Mouse (Mus musculus) hindbrain, embryonic 16.5 days (tissue): Measurements from ENCODE around the gene Ikzf1. TPM values are rescaled to one million over a fixed set of nuclear protein-coding genes. Genes with fewer than 3 reads are reported as not detected.

Experiments used
- ATAC-seq: fragments of 200-750 bp; cut with Nextera tagmentation; 2 replicates; pipeline ENCODE4 v1.8.0; 2017; ENCODE audit warnings: moderate TSS enrichment, moderate library complexity
- H3K27ac ChIP-seq: fragments of 300-500 bp; sonication (generic); 2 replicates; pipeline ENCODE4 v1.5.1; 2014; ENCODE audit warnings: low read depth, mild to moderate bottlenecking, control low read depth, low read length, moderate library complexity
- H3K27me3 ChIP-seq: fragments of 300-500 bp; sonication (generic); replicated peaks from 2 replicates; pipeline ENCODE4 v1.6.1; 2014; ENCODE audit warnings: low read length; ENCODE audit not compliant: control insufficient read depth, insufficient read depth
- H3K36me3 ChIP-seq: fragments of 300-500 bp; sonication (generic); 2 replicates; pipeline ENCODE4 v1.6.1; 2014; ENCODE audit warnings: mild to moderate bottlenecking, low read length, moderate library complexity, mixed read lengths; ENCODE audit not compliant: control insufficient read depth, insufficient read depth
- H3K4me1 ChIP-seq: fragments of 300-500 bp; sonication (generic); 2 replicates; pipeline ENCODE4 v1.6.1; 2014; ENCODE audit warnings: low read depth, low read length; ENCODE audit not compliant: control insufficient read depth, insufficient read depth
- H3K4me2 ChIP-seq: fragments of 300-500 bp; sonication (generic); 2 replicates; pipeline ENCODE4 v1.6.1; 2014; ENCODE audit warnings: mild to moderate bottlenecking, low read length, control low read depth, moderate library complexity
- H3K4me3 ChIP-seq: fragments of 300-500 bp; sonication (generic); 2 replicates; pipeline ENCODE4 v1.5.1; 2014; ENCODE audit warnings: mild to moderate bottlenecking, low read length, control low read depth, moderate library complexity
- H3K9ac ChIP-seq: fragments of 300-500 bp; sonication (generic); 2 replicates; pipeline ENCODE4 v1.6.1; 2014; ENCODE audit warnings: low read depth, mild to moderate bottlenecking, control low read depth, low read length, moderate library complexity
- H3K9me3 ChIP-seq: fragments of 300-500 bp; sonication (generic); 2 replicates; pipeline ENCODE4 v1.6.1; 2014; ENCODE audit warnings: mild to moderate bottlenecking, low read length, moderate library complexity; ENCODE audit not compliant: control insufficient read depth
- WGBS: fragments of 180-500 bp; shearing (Covaris S2); extraction: QIAGEN DNeasy Blood & Tissue Kit; methylation state at CpG from one replicate; pipeline ENCODE4 v1.1.7; 2014; 5-methylcytosine and 5-hydroxymethylcytosine counted together
- polyA plus RNA-seq: library from polyadenylated mRNA; unstranded; fragments of >200 nt; fragmentation: Nextera tagmentation; extraction: Ambion mirVana; gene quantifications from 2 replicates; pipeline ENCODE4 v1.2.1, GENCODE M21; 2015

Ikzf1 gene
- polyA plus RNA-seq, 1 experiment from 2014 or later: 1.3 TPM

DNA sequence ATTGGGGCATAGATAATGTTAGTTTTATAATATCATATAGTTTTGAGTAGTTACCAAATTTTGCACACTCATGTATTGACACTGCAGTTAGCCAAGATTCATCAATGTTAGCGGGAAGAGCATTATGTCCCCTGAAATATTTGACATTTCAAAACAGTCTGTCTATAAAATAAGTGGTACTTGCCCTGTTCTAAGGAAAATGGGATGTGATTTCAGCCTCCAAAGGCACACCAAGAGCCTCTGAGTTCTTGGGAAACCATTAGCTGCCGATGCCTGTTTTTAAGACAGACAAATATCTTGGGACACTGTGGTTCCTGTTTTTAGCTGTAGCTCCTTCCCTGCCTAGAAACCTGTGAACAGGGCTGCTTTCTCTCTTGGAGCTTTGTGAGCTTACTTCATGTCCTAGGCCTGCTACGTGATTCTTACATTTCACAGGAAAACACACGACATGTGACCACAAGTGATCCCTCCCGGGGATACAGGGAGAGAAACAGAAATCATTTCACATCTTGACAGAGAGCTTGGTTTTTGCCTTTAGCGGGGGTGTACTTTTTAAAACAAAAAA is 4.0 kb downstream of the Ikzf1 start:
- 85% methylated on average over 6 of the region's 6 CpGs for WGBS
- H3K36me3 ChIP-seq: no peaks in the 10 kb centered on the region
- no peak overlapping the region for H3K9ac ChIP-seq
- H3K4me1 ChIP-seq: peaks cover 11% of the 10 kb centered on the region
- H3K27ac ChIP-seq: no peak overlapping the region
- H3K4me3 ChIP-seq: no peak overlapping the region
- H3K4me2 ChIP-seq: no peak overlapping the region
- no peaks in the 10 kb centered on the region for H3K9me3 ChIP-seq
- H3K27me3 ChIP-seq: peaks cover 25% of the 10 kb centered on the region
- ATAC-seq: no peak

DNA sequence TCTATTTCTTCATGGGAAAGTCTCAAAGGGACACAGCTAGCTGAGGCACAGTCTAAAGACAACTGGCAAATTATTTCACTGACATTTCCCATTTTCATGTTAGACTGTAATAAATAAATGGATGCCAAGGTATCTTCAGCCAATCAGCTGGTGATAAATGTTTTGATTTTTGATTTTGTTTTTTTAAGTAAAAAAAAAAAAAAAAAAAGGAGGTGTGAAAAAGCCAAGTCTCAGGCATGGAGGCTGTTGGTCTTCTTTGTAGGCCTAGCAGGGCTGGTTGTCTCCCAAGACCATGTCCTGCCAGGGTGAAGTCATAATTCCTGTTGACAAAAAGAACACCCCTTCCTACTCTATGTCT is 4.9 kb downstream of the Ikzf1 start:
- H3K4me1 ChIP-seq: peaks cover 11% of the 10 kb centered on the region
- H3K36me3 ChIP-seq: no peaks in the 10 kb centered on the region
- no peak overlapping the region for H3K4me3 ChIP-seq
- ATAC-seq: no peak
- no peaks in the 10 kb centered on the region for H3K9me3 ChIP-seq
- H3K4me2 ChIP-seq: no peak overlapping the region
- no peak overlapping the region for H3K9ac ChIP-seq
- peaks cover 17% of the 10 kb centered on the region for H3K27me3 ChIP-seq
- H3K27ac ChIP-seq: no peak overlapping the region

DNA sequence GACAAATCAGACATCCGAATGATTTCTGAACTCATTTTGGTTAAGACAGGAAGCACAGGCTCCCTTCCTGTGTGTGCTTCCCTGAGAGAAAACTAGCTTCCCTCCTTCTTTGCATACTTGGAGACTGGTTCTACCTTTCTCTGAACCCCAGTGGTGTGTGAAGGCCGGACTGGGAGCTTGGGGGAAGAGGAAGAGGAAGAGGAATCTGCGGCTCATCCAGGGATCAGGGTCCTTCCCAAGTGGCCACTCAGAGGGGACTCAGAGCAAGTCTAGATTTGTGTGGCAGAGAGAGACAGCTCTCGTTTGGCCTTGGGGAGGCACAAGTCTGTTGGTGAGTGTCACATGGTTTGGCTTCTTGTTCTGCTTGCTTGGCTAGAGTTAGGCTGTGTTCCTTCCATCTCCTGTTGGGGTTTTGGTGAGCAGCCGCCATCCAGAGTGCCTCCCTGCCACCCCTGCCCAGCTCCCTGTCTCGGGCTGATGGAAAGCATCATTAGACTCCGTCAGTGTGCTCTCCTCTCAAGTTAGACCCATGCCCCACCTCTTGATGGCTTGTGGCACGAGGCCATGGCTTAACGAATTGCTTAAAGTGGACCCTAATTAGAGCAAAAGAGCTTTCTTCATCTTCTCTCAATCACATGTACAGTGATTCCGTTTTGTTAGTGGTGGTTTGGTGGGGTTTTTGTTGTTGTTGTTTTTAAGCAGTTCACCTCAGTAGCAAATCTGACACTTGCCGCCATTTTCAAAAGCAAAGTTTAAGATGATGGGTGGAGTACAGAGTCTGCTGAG is 5.4 kb downstream of the Ikzf1 start:
- ATAC-seq: no peak
- no peaks in the 10 kb centered on the region for H3K36me3 ChIP-seq
- H3K4me1 ChIP-seq: peaks cover 11% of the 10 kb centered on the region
- H3K9ac ChIP-seq: no peak overlapping the region
- no peaks in the 10 kb centered on the region for H3K9me3 ChIP-seq
- H3K27ac ChIP-seq: no peak overlapping the region
- no peak overlapping the region for H3K4me3 ChIP-seq
- WGBS: 84% methylated on average over 11 of the region's 11 CpGs
- peaks cover 14% of the 10 kb centered on the region for H3K27me3 ChIP-seq
- H3K4me2 ChIP-seq: no peak overlapping the region

DNA sequence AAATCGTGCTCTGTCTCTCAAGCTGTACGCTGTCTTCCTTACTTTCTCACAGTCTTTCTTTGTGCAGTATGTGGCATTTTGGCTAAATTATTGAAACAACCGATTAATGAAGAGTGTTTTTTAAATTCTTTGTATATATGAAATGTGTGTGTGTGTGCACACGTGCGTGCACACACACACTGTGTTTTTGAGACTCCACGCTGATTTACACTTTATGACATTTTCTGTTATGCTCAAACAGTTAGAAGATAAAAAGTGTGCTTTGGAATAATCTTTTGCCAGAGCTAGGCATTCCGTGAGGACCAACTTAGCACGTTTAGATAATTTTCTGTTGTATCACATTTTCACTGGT is 6.0 kb downstream of the Ikzf1 start:
- no peak overlapping the region for H3K4me3 ChIP-seq
- 95% methylated on average over 8 of the region's 8 CpGs for WGBS
- H3K36me3 ChIP-seq: no peaks in the 10 kb centered on the region
- ATAC-seq: no peak
- H3K9ac ChIP-seq: no peak overlapping the region
- H3K27me3 ChIP-seq: peaks cover 12% of the 10 kb centered on the region
- no peak overlapping the region for H3K27ac ChIP-seq
- no peaks in the 10 kb centered on the region for H3K9me3 ChIP-seq
- no peak overlapping the region for H3K4me2 ChIP-seq
- peaks cover 10% of the 10 kb centered on the region for H3K4me1 ChIP-seq

DNA sequence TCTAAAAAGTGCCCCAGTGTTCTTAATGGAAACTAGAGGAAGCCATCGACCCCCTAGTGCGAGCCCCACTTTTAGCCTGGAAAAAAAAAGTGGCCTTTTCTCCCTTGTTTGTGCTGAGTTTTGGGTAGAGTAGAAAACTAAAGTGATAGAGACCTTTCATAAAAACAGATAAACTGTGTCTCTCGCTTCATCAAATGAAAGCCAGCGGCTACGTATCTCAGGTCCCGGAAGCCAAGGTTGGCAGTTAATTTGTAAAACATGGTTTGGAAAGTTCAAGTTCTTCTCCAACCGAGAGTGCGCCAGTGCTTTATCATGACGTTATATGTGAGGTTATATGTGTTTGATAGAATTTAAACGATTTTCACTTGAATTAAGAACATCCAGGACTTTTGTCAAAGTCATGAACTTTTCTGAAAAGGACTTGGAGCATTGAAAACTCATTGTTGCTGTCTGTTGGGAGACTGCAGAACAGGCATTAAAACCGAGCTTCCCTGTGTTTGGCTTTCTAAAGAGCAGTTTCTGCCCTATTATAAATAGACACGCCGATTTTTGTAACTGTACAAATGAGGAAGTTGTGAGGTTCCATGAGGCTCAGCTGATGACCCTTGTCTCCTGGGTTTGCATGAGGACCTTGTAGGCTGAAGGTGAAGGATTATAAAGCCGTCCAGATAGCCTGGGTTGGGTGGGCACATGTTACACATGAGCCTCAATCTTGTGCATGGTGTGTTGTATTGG is 6.7 kb downstream of the Ikzf1 start:
- ATAC-seq: no peak
- Histone ChIP-seq H3K36me3 (no peaks in the 10 kb centered on the region), H3K9ac (no peak overlapping the region), H3K4me1 (peaks cover 4% of the 10 kb centered on the region), H3K4me2 (no peak overlapping the region), H3K4me3 (no peak overlapping the region), H3K27me3 (peaks cover 7% of the 10 kb centered on the region; the same call in 1 of the 2 replicates), H3K27ac (no peak overlapping the region), H3K9me3 (no peaks in the 10 kb centered on the region)
- 90% methylated on average over 14 of the region's 14 CpGs for WGBS

DNA sequence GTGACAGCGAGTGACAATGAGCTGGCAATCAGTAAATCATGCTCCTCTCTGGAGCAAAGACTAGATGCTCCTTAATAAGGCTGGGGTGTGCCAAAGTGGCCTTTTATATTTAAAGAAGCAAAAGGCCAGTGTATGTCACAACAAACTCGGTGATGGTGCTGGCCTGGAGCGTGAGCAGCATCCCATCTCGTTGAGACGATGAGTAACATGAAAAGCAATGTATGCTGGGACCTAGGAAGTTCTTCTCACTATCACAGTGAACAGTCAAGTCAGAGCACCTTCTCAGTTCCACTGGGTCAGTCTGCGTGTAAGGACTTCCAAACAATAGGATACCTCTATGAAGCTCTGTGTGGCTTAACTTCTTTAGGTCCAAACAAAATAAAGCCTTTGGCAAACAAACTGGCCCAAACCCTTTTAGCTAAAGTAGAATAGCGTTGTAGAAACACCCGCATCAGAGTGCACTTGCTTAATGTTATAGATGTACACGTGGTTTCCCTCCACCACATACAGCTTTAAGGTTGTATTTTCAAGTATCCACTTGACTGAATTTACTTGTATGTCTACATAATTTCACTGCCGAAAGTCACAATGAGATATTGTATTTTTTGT is 7.9 kb downstream of the Ikzf1 start:
- Histone ChIP-seq H3K27me3 (peaks cover 5% of the 10 kb centered on the region; the same call in 1 of the 2 replicates), H3K9me3 (no peaks in the 10 kb centered on the region), H3K27ac (no peak overlapping the region), H3K4me3 (no peak overlapping the region), H3K4me1 (no peaks in the 10 kb centered on the region), H3K36me3 (no peaks in the 10 kb centered on the region), H3K9ac (no peak overlapping the region), H3K4me2 (no peak overlapping the region)
- no peak for ATAC-seq
- 92% methylated on average over 10 of the region's 10 CpGs for WGBS

DNA sequence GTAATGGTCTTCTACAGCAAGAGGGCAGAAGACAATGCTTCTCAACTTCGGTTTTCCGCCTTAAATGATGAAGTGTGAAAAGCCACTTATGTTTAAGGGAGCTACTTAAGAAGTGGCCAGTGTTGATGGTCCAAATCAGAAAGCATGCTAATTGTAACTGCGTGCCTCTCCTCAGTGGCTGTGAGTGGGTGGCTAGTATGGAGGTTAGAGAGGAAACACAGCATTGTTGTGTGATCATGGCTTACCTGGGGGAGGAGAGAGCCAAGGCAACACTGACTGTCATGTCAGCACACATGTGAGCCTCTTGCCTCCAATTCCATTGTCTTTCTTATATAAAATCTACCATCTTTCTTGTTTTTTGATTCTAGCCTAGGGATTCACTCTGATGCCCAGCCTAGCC is 8.6 kb downstream of the Ikzf1 start:
- no peaks in the 10 kb centered on the region for H3K36me3 ChIP-seq
- no peak overlapping the region for H3K27ac ChIP-seq
- H3K4me2 ChIP-seq: no peak overlapping the region
- WGBS: 95% methylated on average over 3 of the region's 3 CpGs
- H3K4me3 ChIP-seq: no peak overlapping the region
- no peaks in the 10 kb centered on the region for H3K4me1 ChIP-seq
- H3K27me3 ChIP-seq: no peaks in the 10 kb centered on the region
- H3K9ac ChIP-seq: no peak overlapping the region
- no peaks in the 10 kb centered on the region for H3K9me3 ChIP-seq
- no peak for ATAC-seq

DNA sequence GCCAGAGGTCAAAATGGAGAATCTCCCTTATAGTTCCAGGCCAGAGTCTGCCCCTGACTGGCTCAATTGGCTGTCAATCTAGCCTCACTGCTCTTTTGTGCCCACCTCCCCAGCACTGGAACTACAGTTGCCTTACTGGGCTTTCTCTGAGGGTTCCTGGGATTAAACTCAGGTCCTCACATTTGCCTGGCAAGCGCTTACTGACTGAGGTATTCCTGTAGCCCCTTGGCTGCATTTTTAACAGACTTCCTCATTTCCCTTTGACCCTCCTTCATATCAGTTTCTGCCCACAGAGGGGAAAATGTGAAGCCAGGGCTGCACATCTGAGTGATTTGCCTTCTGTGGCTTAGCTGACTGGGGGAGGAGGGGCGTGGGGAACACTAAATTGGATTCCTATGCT is 9.3 kb downstream of the Ikzf1 start:
- Histone ChIP-seq H3K36me3 (no peaks in the 10 kb centered on the region), H3K27ac (no peak overlapping the region), H3K4me2 (no peak overlapping the region), H3K9ac (no peak overlapping the region), H3K4me3 (no peak overlapping the region), H3K4me1 (no peaks in the 10 kb centered on the region), H3K27me3 (no peaks in the 10 kb centered on the region), H3K9me3 (no peaks in the 10 kb centered on the region)
- WGBS: 85% methylated on average over 2 of the region's 2 CpGs
- no peak for ATAC-seq

DNA sequence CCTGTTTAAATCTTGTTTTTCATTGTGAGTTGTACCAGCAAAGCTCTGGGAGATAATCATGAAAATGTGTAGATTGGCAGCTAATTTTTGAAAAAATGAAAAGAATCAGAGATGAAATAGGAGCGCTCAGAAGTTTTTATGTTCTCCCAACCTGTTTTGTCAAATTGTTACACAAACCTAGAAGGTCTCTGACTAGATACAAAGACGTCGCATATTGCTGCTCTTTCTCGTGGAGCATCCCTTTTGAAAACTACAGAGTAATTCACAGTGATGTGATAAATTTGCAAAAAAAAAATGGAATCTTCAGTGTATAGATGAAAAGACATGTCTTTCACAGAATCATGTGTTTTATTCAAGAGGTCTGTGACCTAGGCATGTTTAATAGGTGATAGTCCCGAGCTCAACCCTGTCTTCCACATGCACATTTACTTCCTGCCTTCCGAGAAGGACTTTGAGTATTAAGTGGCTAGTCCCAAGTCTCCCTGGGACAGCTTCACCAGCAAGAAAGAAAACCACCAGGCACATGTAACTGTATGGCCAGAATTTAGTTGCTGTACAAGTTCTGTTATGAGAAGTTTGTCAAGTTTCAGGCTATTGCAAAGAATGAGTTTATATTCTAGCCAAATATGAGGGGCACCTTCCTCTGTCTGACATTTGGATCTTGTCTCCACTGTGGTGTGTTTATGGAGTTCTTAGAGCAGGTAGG is 9.8 kb downstream of the Ikzf1 start:
- no peaks in the 10 kb centered on the region for H3K36me3 ChIP-seq
- no peaks in the 10 kb centered on the region for H3K4me1 ChIP-seq
- 90% methylated on average over 6 of the region's 6 CpGs for WGBS
- H3K27ac ChIP-seq: no peak overlapping the region
- no peaks in the 10 kb centered on the region for H3K27me3 ChIP-seq
- no peaks in the 10 kb centered on the region for H3K9me3 ChIP-seq
- no peak overlapping the region for H3K4me3 ChIP-seq
- H3K9ac ChIP-seq: no peak overlapping the region
- ATAC-seq: no peak
- H3K4me2 ChIP-seq: no peak overlapping the region
